Mouse (Mus musculus): ENCODE measurements at regions not wholly inside any gene's neighbourhood (a gene's known extent, or its start where the extent isn't known, plus 50 kb on each side); places are given as distances from the start of the nearest gene placed in this dataset.

DNA sequence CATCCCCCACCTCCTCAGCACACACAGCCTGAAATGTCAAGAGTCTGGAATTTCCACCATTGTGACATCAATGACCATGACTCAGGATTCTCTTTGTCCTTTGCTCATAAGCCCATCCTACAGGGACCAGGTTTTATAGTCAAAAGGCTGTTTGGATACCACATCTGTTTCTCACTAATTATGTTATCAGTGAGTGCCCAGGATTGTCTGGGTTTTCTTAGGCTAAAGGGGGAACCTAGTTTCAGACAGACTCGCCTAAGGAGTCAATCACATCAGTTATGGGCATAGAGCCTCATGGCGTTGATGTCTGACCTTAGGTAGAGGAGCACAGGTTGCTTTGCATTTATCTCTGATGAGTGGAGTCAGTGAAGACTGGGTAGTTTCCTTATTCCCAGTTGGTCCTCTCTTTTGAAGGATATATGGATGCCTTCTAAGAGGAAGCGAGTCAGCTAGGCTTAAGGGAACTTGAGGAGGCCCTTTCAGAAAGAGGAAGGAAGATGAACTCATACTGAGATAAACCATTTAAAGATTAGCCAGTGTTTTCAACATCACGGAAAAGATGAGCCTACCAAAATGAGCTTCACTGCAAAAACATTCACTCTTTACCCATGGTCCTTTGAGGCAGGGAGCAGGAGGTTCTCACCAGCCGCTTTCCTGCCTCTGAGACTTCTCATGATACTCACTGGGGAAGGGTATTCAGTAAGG, 143.8 kb upstream of the Tmem164 start:
- in situ Hi-C loops (cut with MboI, MseI) = loop anchor here (25.0 kb wide), 1 partner anchor 325 kb away; no protein-coding TSS in a partner anchor

DNA sequence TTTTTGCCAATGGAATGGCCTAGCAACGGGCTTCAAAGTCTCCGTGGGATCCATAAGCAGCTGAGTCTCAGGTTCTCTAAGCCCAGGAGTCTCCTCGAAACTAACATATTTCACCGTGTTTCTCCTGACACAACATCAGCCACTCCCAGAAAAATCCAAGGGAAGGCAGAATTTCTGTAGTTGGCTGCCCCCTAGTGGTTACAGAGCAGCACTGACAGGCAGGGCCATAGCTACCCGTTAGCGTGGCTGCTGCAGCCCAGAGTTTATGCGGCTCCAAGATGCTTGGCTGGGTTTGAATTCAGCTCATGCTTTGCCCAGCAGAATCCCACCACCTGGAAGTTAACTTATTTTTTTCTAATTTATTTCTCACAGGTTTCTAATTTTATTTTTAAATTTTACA, 140.9 kb upstream of the Tmem164 start:
- in situ Hi-C loops (cut with MboI, MseI) = loop anchor here (10.0 to 25.0 kb wide), 2 partner anchors 255 to 328 kb away; no protein-coding TSS in a partner anchor

DNA sequence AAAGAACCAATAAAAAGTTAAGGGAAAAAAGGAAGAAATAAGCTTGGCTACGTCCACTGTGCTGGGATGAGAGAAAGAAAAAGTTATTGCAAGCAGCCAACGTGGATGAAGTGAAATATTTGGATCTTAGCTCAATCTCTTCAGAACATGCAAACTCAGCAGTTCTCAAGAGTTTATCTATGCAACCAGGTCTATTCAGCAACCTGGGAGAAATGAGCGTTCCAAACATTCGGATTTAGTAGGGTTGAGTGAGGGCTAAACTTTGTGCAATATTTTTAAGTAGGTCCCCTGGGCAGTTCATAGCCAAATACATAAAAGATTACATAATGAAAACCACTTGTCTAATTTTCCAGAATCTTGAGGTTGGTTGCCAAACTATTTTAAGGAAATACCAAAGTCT, 129.0 kb upstream of the Tmem164 start:
- in situ Hi-C loops (cut with MboI, MseI) = loop anchor here (5.0 kb wide), 1 partner anchor 505 kb away; no protein-coding TSS in a partner anchor

DNA sequence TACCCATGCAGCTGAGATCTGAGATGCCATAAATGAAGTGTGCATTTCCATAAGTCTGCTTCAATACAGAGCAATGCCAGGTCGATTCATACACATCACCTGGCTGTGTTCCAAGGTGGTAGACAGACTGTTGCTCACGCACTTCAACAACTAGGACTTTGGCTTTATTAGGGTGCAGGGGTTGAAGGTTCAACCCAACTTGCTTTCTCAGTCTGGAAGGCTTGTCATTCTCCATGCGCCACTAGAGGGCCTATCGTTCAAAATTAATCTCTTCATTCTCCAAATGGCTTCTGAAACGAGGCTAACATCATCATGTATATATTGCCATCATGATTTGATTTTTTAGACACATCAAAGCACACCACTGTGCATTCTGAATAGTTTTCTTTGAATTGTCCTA, 127.0 kb upstream of the Tmem164 start:
- in situ Hi-C loops (cut with MboI, MseI) = loop anchor here (5.0 kb wide), 1 partner anchor 503 kb away; no protein-coding TSS in a partner anchor

DNA sequence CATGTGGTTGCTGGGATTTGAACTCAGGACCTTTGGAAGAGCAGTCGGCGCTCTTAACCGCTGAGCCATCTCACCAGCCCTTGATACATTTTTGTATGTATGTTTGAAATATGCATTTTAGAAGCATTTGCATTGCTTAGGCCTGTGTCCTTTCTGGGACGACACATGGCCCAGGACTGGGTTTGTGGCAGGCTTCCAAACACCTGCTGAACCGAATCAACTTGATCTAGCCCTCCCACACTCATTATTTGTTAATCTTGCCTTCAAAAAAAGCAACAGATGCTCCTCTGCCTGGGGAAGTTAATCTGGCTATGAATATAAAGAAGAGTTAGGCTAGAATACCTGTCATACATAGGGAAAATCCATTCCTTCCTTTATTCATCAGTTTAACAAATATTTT, 123.7 kb upstream of the Tmem164 start:
- in situ Hi-C loops (cut with MboI, MseI) = no loop called here

DNA sequence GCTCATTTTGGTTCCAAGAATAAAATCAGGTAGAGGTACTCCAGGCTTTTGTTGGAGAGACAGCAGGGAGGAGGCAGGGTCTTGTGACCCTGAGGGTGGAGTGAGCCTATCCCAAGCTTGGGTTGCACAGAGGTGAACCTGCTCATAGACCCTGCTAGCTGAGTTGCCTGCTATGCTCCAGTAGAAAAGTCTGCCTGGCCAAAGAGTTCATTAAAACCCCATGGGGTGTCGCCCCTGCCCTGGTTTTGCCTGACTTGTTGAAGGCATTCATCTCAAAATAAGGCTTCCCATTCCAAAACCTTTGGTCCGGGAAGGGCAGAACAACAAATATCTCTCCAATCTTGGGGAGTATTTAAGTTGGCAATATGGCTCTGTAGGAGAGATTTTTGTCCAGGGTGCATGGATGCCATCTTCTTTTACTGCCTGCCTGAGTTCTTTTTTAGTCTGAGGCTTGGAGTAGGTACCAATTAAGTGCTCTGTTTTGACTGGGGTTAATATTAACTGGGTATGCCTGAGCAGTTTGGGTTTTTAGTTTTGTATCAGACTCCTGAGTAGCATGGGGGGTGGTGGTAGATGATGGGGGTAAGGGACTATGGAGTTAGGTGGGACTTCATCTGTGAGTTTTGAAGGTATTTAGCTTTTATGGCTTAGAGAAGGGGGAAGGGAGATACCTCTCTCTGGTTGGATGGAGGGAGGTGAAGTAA, 120.8 kb upstream of the Tmem164 start:
- in situ Hi-C loops (cut with MboI, MseI) = no loop called here

DNA sequence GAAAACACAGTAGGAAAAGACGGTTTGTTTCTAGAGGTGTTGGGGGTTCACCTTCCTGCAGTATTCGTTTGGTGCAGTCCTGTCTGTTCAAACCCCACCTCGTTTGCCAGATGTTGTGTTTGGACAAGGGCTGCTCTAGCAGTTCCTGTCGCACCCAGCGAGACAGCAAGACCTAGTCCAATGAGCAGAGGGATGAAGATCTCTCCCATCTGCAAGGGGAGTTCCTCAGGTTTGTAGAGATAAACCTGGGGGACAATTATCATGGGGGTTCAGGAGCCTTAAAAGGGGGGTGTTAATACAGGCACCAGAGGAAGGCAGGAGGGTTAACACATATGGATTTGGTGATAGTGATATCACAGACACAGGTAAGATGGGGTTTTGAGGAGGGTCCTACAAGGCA, 119.4 kb upstream of the Tmem164 start:
- in situ Hi-C loops (cut with MboI, MseI) = no loop called here

DNA sequence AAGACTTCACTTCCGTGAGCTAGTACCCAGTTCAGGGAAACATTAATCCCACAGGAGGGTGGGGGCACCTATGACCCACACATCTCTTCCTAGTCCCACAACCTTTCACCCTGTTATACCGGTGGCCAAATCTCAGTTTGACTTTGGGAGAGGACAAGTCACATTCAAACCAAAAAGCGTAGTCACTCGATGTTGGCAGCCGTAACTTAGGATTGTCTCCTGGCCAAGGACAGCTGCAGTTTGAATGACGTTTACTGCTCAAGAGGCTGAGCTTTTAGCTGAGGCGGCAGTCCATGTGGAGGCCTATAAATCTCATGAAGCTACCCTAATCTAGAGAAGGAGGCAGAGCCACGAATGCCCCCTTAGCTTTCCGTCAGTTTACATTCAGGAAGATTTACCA, 117.0 kb upstream of the Tmem164 start:
- in situ Hi-C loops (cut with MboI, MseI) = no loop called here

DNA sequence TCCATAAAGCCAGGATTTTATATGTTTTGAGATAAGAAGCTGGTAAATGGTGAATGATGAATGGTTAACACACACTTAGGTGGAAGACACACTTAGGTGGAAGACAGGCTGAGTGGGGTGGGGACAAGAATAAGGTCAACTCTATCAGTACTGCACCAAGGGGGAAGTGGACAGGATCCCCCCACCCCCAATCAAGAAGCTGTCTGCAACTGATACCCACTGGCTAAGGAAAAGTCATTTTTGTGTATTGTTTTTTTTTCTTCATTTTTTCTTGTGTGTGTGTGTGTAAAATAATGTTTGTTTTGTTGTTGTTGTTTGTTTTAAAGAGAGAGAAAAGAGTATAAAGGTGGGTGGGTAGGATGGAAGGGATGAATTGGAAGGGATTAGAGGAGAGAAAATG, 109.4 kb upstream of the Tmem164 start:
- in situ Hi-C loops (cut with MboI, MseI) = no loop called here

DNA sequence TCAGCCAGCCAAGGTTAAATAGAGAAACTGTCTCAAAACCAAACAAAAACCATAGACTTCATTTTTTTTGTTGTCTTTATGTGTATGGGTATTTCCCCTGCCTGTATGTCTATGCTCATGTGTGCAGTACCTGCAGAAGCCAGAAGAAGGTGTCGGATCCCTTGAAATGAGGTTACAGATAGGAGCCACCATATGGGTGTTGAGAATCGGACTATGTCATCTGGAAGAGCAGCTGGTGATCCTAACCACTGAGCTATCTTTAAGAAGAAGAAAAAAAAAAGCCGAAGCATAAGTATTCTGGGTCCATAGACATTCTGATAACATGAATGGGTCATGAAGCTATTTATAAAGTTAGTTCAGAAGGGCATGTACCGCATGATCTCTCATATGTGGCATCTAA, 107.2 kb upstream of the Tmem164 start:
- in situ Hi-C loops (cut with MboI, MseI) = no loop called here

DNA sequence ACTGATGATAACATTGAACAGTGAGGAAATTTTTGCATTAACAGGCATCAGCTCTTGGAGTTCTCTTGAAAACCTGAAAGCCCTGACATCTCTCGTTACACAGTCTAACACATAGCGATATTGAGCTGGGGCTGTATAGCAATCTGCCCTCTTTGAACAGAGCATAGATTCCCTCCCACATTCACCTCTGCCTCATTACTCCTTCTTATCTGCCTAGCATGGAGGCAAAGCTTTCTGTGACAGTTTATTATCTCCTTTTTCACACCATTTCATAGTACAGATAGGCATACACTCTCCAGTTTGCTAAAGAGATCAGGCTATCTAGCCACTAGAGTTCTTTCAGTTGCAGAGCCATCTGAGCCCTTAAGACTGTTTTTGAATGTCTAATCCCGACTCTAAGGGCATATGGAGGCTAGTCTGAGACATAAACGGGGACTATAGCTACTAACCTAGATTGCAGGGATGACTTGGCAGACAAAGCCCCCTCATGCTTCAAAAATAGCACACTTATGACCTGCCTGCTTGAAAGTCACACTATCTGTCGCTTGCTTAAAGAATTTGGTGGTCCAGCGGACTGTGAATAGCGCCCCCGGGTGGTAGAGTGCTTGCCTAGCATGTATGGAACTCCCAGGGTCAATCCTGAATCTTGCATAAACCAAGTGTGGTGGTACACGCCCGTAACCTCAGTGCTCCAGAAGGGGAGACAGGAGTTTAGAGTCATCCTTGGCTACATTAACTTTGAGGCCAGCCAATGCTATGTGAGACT, 106.1 kb upstream of the Tmem164 start:
- in situ Hi-C loops (cut with MboI, MseI) = no loop called here

DNA sequence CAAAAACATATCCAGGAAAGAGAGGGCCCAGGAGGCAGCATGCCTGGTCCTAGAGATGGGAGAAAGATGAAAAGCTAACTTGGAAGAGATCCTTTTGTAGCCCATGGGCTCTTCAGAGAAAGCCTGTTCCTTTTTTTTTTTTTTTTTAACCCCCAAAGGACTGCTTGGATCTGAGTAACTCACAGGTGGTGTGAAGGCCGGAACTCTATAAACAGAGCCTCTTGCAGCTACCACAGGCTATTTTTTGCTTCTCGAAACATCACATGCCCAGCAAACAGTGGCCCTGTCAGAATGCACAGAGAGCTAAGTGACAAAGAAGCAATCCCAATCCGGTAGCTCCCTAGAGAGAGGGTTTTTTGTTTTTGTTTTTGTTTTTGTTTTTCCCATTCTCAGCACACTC, 105.1 kb upstream of the Tmem164 start:
- in situ Hi-C loops (cut with MboI, MseI) = no loop called here

DNA sequence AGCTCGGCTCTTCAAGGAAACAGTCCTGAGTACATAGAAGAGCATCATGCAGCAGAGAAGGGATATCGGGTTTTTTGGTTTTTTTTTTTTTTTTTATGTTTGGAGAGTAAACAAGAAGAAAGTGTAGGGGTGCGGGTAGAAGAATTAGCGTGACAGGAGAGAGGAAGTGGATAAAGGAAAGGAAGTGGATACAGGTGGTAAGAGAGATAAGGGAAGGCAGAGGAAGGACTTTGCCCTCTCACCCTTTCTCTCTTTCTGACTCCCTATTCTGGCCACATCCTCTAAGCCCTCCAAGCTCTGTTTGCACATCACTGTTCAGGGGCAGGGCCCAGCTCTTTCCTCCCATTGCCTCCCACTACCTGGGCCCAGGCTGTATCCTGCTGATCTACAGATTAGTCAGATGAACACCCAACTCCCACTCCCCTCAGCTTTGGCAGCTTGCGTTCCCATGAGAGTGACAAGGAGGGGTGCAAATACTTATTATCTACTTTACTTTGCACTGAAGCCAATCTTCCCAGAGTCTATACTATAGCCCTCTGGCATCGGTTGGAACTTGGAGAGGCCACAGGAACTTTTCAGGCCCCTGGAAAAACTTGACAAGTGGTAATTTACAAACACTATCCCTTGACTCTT, 103.6 kb upstream of the Tmem164 start:
- in situ Hi-C loops (cut with MboI, MseI) = no loop called here

DNA sequence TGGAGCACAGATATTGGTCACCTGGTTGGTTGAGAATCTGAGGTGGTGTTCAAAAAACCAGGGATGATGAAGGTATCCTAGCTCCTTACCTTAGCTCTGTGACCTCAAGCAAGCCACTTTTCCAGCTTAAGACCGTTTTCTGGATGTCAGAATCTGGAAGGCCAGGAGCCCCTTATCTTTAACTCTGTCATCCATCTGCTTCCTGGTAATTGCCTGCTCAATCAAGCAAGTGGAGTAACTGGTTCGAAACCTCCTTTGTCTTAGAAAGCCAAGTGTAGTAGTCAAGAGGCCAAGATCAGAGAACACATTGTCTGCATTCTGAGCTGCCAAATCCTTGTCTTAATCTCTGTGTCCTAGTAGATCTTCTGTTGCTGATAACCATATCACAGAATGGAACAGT, 95.9 kb upstream of the Tmem164 start:
- in situ Hi-C loops (cut with MboI, MseI) = no loop called here

DNA sequence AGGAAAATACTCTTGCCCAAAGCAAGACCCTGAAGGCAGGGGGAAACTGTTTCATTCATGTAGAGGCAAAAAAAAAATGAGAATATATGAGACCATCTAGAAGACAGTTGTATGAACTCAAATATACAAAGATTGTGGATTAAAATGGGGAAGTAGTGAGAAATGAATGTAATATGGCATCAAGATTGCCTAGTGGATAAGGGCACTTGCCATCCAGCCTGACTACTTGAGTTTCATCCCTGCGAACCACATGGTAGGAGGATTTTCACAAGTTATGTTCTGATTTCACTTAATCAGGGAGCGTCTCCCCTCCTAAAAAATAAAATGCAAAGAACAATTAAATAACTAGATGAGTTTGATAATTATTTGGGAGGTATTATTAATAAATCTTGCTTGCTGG, 81.8 kb upstream of the Tmem164 start:
- in situ Hi-C loops (cut with MboI, MseI) = no loop called here

DNA sequence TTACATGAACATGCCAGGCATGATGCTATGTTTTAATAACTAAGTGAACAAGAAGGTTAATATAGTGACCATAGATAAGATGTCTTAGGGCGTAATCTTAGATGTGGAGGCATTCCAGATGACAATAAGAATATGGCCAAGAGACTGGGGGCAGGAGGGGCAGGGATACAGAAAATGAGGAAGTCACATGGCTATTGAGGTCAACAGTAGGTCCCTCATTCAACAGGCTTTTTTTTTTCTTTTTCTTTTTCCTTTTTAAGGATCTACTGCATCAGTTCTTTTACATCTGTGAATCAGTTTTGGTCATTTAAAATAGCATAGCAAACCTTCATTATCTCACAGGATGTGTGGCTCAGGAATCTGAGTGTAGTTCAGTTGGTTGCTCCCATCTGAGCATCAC, 80.4 kb upstream of the Tmem164 start:
- in situ Hi-C loops (cut with MboI, MseI) = no loop called here

DNA sequence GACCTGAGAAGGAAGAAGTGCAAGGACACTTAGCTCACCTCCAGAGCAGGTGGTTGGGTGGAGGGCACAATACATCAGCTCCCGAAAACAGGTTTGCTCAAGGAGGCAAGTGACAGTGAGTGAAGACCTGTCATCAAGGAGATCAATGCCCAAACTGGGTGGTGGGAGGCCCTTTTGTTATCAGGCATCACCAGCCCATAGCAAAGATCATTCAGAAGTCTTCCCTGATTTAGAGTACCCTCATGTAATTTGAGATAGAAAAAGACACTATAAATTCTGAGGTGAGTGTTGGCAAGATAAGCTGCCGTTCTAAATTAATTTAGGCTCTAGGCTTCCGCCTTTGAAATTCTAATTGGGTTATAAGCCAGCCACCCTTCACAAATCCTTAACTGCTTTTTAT, 76.1 kb upstream of the Tmem164 start:
- in situ Hi-C loops (cut with MboI, MseI) = no loop called here

DNA sequence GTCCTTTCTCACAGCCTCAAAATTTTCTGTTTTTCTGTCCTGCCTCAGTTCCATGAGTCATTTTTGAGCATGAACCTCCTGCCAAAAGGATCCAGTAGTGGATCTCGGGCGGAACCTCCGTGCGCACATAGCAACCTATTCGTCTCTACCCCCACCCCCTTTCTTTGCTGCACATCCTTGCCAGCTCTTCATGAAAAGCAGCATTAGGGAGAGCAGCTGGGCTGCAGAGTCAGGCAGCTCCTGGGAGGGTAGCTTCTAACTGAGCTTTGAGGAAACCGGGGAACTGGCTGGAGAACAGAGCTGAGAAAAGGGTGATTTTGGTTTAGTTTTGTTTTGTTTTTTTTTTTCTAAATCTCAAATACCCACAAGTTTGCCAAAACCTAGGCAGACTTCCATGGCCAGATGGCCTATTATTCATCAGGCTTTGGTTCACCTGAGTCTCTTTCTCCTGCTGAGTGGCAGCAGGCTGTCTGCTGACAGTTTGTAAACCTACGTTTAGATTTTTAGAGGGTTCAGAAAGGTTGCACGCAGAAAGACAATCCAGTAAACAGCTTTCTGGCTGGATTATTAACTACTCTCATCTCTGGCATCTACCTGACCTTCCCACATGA, 74.5 kb upstream of the Tmem164 start:
- in situ Hi-C loops (cut with MboI, MseI) = no loop called here

DNA sequence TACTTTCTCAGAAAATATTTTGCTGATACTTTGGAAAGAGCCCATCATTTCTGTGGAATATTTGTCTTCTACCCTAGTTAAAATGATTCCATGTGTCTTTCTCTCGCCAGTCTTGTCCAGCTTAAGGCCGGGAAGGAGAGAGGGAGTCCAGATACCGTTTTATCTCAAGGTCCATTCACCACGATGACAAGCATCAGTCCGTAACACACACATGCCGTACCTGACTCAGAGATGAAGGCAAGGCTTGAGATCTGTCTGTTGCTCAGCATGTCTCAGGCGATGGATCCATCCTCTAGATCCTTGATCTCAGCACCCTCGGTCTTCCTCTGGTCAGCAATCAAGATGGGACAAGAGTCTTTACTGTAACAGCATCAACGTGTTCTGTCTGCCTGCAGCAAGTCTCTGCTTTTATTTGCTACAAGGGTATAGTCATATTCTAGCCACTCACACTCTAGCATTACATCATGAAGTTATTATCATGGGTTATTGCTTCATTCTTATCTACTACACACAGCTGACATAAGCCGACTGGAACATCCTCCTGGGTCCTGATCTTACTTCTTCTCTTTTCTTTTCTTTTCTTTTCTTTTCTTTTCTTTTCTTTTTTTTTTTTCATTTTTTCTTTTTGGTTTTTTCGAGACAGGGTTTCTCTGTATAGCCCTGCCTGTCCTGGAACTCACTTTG, 64.9 kb upstream of the Tmem164 start:
- in situ Hi-C loops (cut with MboI, MseI) = no loop called here

DNA sequence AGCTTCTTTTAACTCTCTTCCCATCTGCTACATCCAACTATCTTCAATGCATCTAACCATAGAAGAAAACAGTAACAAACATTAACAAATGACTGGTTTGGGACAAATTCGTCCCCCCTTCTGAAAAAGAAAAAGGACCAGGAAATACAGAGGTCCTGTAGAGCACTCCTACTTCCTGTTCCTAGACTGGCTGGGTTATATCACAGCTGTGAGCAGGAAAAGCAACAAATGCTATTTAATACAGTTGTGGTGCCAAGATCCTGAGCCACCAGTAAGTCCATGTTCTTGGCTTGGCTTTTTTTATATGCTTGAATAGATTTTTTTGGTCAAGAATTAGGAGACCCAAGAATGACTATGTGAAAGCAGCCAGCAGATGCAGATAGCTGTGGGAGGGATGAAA, 62.8 kb upstream of the Tmem164 start:
- in situ Hi-C loops (cut with MboI, MseI) = no loop called here

DNA sequence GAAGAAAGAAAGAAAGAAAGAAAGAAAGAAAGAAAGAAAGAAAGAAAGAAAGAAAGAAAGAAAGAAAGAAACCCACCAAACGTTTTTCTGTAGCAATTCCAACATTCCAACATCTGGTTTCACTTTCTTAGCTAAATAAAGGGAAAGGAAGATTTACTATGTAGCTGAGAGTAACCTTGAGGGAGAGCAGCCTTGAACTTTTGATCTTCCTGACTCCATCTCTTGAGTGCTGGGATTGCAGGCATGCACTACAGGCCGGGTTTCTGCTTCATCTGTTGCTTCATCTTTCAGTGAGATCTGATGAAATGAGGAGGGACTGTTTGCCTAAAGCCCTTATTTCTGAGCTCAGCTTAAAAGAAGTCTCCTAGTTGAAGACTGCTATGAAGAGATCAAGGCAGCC, 57.8 kb upstream of the Tmem164 start:
- in situ Hi-C loops (cut with MboI, MseI) = no loop called here

Measured in T-helper 1 cell (primary cell).